Mouse (Mus musculus) stomach, embryonic 14.5 days (tissue): ENCODE data around the gene Furin. TPM values are rescaled to one million over a fixed set of nuclear protein-coding genes. Genes with fewer than 3 reads are reported as not detected.

Experiments
- ATAC-seq: fragments of 200-750 bp; cut with Nextera tagmentation; 2 replicates; pipeline ENCODE4 v1.8.0; 2017; ENCODE audit warnings: low read depth, moderate TSS enrichment; ENCODE audit not compliant: insufficient number of reproducible peaks, insufficient read depth, low FRiP score
- H3K27ac ChIP-seq: fragments of 300-500 bp; sonication (generic); 2 replicates; pipeline ENCODE4 v1.5.1; 2014; ENCODE audit warnings: mild to moderate bottlenecking, low read length, moderate library complexity, mixed read lengths
- H3K27me3 ChIP-seq: fragments of 300-500 bp; sonication (generic); 2 replicates; pipeline ENCODE4 v1.6.1; 2014; ENCODE audit warnings: low read length, control low read depth, mixed read lengths; ENCODE audit not compliant: control insufficient read depth, insufficient read depth
- H3K36me3 ChIP-seq: fragments of 300-500 bp; sonication (generic); 2 replicates; pipeline ENCODE4 v1.6.1; 2014; ENCODE audit warnings: mild to moderate bottlenecking, control low read depth, low read length, moderate library complexity, mixed read lengths; ENCODE audit not compliant: control insufficient read depth, insufficient read depth
- H3K4me1 ChIP-seq: fragments of 300-500 bp; sonication (generic); 2 replicates; pipeline ENCODE4 v1.6.1; 2014; ENCODE audit warnings: low read length, control low read depth, mixed read lengths; ENCODE audit not compliant: control insufficient read depth, insufficient read depth
- H3K4me2 ChIP-seq: fragments of 300-500 bp; sonication (generic); replicated peaks from 2 replicates; pipeline ENCODE4 v1.6.1; 2014; ENCODE audit warnings: low read depth, low read length, control low read depth
- H3K4me3 ChIP-seq: fragments of 300-500 bp; sonication (generic); 2 replicates; pipeline ENCODE4 v1.5.1; 2014; ENCODE audit warnings: low read depth, low read length, control low read depth
- H3K9ac ChIP-seq: fragments of 300-500 bp; sonication (generic); replicated peaks from 2 replicates; pipeline ENCODE4 v1.6.1; 2014; ENCODE audit warnings: low read depth, mild to moderate bottlenecking, control low read depth, low read length, moderate library complexity, mixed read lengths
- H3K9me3 ChIP-seq: fragments of 300-500 bp; sonication (generic); 2 replicates; pipeline ENCODE4 v1.6.1; 2016; ENCODE audit warnings: low read depth, low read length, control low read depth; ENCODE audit not compliant: control insufficient read depth
- WGBS: fragments of 180-500 bp; shearing (Covaris S2); extraction: QIAGEN DNeasy Blood & Tissue Kit; methylation state at CpG from one replicate; pipeline ENCODE4 v1.1.7; 2014; 5-methylcytosine and 5-hydroxymethylcytosine counted together
- polyA plus RNA-seq: library from polyadenylated mRNA; unstranded; fragments of >200 nt; fragmentation: Nextera tagmentation; extraction: Ambion mirVana; gene quantifications from 2 replicates; pipeline ENCODE4 v1.2.1, GENCODE M21; 2014

Furin gene
- polyA plus RNA-seq, 1 experiment from 2014 or later, result 12.4 TPM

DNA sequence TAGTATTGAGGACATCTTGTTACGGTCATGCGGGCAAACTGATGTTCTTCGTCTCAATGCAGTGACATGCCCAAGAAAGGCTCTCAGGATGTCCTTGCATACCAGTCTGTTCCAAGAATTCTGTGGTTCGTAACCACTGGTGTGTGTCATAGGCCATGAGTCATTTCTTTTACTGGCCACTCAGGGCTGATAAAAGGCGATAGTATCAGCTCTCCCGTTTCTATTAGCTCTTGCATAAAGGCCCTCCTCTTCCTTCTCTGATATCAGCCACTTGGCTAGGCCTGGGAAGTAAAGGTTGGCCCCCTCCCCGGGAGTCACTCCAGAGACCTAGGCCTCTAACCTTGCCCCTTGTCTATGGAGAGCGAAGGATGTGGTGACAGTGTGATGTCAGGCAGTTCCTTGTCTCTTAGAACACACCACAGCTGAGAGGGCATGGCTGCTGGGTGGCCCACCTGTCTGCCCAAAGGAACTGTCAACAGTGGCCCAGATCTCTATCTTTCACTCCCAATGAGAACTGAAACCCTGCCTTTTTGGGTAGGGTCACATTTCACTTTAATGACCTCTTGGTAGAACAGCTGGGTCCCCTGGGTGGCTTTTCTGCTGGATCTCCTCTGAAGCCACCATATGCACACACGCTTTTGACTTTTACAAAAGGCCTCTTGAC lies 29.7 kb downstream of the Furin start:
- Histone ChIP-seq H3K4me2 (no peak overlapping the region), H3K27ac (no peak overlapping the region), H3K4me3 (no peak overlapping the region), H3K27me3 (no peaks in the 10 kb centered on the region), H3K9me3 (no peaks in the 10 kb centered on the region), H3K36me3 (no peaks in the 10 kb centered on the region; the same call in 1 of the 2 replicates), H3K9ac (no peak overlapping the region), H3K4me1 (no peaks in the 10 kb centered on the region)
- no peak for ATAC-seq
- WGBS, result 79% methylated on average over 9 of the region's 9 CpGs

DNA sequence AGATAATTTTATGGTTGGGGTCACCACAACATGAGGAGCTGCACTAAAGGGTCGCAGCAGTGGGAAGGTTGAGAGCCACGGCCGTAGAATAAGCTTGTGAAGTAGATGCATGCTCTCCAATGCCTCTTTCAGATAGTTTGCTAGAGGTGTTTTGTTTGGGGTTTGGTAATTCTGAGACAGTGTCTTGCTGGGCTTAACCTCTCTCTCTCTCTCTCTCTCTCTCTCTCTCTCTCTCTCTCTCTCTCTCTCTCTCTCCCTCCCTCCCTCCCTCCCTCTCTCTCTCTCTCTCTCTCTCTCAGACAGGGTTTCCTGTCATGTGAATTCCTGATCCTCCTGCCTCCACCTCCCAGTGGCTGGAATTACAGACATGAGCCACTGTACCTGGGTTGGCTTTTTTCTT lies 30.5 kb downstream of the Furin start:
- H3K4me1 ChIP-seq, result peaks cover 5% of the 10 kb centered on the region; the same call in 1 of the 2 replicates
- 87% methylated on average over 3 of the region's 3 CpGs for WGBS
- H3K36me3 ChIP-seq, result no peaks in the 10 kb centered on the region; the same call in 1 of the 2 replicates
- H3K9ac ChIP-seq, result no peak overlapping the region
- no peak overlapping the region for H3K4me2 ChIP-seq
- no peak for ATAC-seq
- no peaks in the 10 kb centered on the region for H3K9me3 ChIP-seq
- no peaks in the 10 kb centered on the region for H3K27me3 ChIP-seq
- H3K4me3 ChIP-seq, result no peak overlapping the region
- H3K27ac ChIP-seq, result no peak overlapping the region

DNA sequence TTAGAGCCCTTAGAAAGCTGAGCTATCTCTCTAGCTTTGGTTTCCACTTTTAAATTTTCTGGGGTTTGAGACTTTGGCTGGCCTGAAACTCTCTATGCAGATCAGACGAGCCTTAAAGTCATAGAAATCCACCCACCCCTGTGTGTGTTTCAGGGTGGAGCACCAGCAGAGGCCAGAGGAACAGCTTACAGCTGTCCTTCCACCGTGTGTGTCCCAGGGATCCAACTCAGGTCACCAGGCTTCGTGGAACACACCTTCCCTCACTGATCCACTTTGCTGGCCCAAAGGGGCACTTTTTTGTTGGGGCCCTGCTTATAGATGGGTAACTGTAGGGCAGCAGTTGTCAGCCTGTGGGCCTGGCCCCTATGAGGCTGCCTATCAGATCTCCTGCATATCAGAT lies 31.0 kb downstream of the Furin start:
- Histone ChIP-seq H3K27ac (no peak overlapping the region), H3K4me3 (no peak overlapping the region), H3K4me2 (no peak overlapping the region), H3K9ac (no peak overlapping the region), H3K27me3 (no peaks in the 10 kb centered on the region), H3K4me1 (peaks cover 9% of the 10 kb centered on the region; the same call in 1 of the 2 replicates), H3K9me3 (no peaks in the 10 kb centered on the region), H3K36me3 (no peaks in the 10 kb centered on the region; the same call in 1 of the 2 replicates)
- 55% methylated on average over 3 of the region's 3 CpGs for WGBS
- ATAC-seq, result no peak

DNA sequence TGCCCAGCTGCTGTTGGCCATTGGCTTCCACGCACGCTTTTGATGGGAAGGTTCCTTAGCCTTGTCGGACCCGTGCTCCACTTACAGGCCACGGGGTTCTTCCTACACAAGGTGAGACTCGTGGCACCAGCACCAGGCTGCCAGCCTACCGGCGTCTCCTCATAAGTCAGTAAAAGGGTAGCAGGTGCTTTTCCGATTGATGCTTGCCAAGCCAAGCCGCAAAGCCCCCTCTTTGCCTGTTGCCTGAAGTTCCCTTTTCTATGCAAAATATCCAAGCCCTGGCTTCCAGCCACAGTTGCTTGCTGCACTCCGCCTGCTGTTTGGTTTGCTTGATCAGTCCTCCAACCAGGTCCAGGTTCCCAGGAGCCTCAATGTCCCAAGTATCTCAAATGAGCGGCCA lies 31.4 kb downstream of the Furin start:
- Histone ChIP-seq H3K27ac (no peak overlapping the region), H3K9me3 (no peaks in the 10 kb centered on the region), H3K27me3 (no peaks in the 10 kb centered on the region), H3K4me3 (no peak overlapping the region), H3K36me3 (no peaks in the 10 kb centered on the region; the same call in 1 of the 2 replicates), H3K4me1 (peaks cover 12% of the 10 kb centered on the region; the same call in 1 of the 2 replicates), H3K9ac (no peak overlapping the region), H3K4me2 (no peak overlapping the region)
- 80% methylated on average over 12 of the region's 12 CpGs for WGBS
- no peak for ATAC-seq

GRCm38 (mm10) chr7:80373352-80373751 lies 31.9 kb downstream of the Furin start:
- Histone ChIP-seq H3K4me3 (no peak overlapping the region), H3K27me3 (no peaks in the 10 kb centered on the region), H3K4me1 (peaks cover 12% of the 10 kb centered on the region; the same call in 1 of the 2 replicates), H3K4me2 (no peak overlapping the region), H3K27ac (no peak overlapping the region), H3K9me3 (no peaks in the 10 kb centered on the region), H3K36me3 (peaks cover 1% of the 10 kb centered on the region; the same call in 1 of the 2 replicates), H3K9ac (no peak overlapping the region)
- ATAC-seq, result no peak
- WGBS, result 71% methylated on average over 4 of the region's 4 CpGs

GRCm38 (mm10) chr7:80372667-80373066 lies 32.6 kb downstream of the Furin start:
- Histone ChIP-seq H3K4me3 (no peak overlapping the region), H3K36me3 (peaks cover 8% of the 10 kb centered on the region; the same call in 1 of the 2 replicates), H3K27me3 (no peaks in the 10 kb centered on the region), H3K27ac (no peak overlapping the region), H3K4me2 (no peak overlapping the region), H3K9ac (no peak overlapping the region), H3K9me3 (no peaks in the 10 kb centered on the region), H3K4me1 (peaks cover 12% of the 10 kb centered on the region; the same call in 1 of the 2 replicates)
- 64% methylated on average over 2 of the region's 2 CpGs for WGBS
- ATAC-seq, result no peak

- no peak overlapping the region for H3K27ac ChIP-seq
- H3K9ac ChIP-seq, result no peak overlapping the region
- no peak overlapping the region for H3K4me3 ChIP-seq
- 82% methylated on average over 3 of the region's 3 CpGs for WGBS
- no peak for ATAC-seq
- no peaks in the 10 kb centered on the region for H3K9me3 ChIP-seq
- no peak overlapping the region for H3K4me2 ChIP-seq
- H3K27me3 ChIP-seq, result no peaks in the 10 kb centered on the region
- H3K4me1 ChIP-seq, result peaks cover 12% of the 10 kb centered on the region; the same call in 1 of the 2 replicates
- peaks cover 13% of the 10 kb centered on the region for H3K36me3 ChIP-seq
Measured at GRCm38 (mm10) chr7:80372166-80372565, 33.1 kb downstream of the Furin start.

DNA sequence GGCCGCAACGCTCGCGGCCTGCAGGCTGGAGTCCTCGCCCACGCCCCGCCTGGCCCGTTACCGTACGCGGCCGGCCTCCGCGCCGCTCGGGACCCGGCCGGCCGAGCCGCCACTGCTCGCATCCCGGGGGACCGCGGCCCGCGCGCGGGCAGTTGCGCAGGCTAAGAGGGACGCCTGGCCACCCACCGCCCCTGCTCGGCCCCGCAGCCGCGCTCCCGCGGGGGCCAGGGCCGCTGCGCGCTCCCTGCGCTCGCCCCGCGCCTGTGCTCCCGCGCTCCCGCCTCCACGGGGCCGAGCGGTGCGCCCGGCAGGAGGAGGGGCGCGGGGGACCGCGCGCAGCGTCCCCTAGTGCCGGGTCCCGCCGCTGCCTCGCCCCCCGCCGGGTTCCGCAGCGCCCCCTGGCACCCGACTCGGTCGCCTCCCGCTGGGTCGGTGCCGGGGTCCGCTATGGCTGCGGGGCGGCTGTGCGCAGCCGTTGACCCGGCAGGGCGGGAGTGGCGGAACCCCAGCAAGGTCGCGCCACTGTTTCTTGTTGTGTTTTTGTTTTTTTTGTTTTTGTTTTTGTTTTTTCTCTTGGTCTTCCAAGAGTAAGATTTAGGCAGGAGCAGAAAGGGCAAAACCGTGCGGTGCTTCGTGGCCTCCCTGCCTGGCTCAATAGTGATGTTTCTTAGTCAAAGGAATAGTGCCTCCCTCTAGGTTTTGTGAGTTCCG lies 34.0 kb downstream of the Furin start, which contains the start of gene Man2a2:
TSS of gene Man2a2 (minus strand) at position 335 of the 711 bp plus-strand sequence.
- H3K36me3 ChIP-seq, result peaks cover 22% of the 10 kb centered on the region
- peaks cover 12% of the 10 kb centered on the region; the same call in 1 of the 2 replicates for H3K4me1 ChIP-seq
- H3K4me2 ChIP-seq, result peak within 1 kb of the TSS; percentile 78
- H3K9ac ChIP-seq, result peak within 1 kb of the TSS; percentile 73
- H3K4me3 ChIP-seq, result peak within 1 kb of the TSS; percentile 80
- H3K9me3 ChIP-seq, result no peaks in the 10 kb centered on the region
- ATAC-seq, result peak; percentile 69
- WGBS, result under 1% methylated on average over 72 of the region's 86 CpGs
- peak within 1 kb of the TSS; percentile 75; the same call in 1 of the 2 replicates for H3K27ac ChIP-seq
- H3K27me3 ChIP-seq, result no peaks in the 10 kb centered on the region
